Mouse (Mus musculus) heart, postnatal 36 days (tissue): ENCODE results near the gene Fam189a1. TPM values are rescaled to one million over a fixed set of nuclear protein-coding genes. Genes with fewer than 3 reads are reported as not detected.
A peak's percentile ranks its signal among the peaks of the same experiment; 100 is the strongest.

ENCODE experiments used
- DNase-seq, 2 experiments: peaks; one replicate each; pipeline ENCODE4 v3.0.0; 2021 to 2022
- intact Hi-C: fragments of 180-260 bp; cut with DNase I; formaldehyde crosslinking; loops from one replicate; pipeline ENCODE4 v1.15.1; 2025
- microRNA-seq, 2 experiments: library from miRNA; unstranded; fragments of <30 nt; microRNA quantifications; one replicate each; pipeline ENCODE4 v1.2.0; 2021; ENCODE audit warnings: borderline number of aligned reads in 2 of 2
- total RNA-seq, 2 experiments: library from RNA; stranded (reverse); gene quantifications; 2 replicates each; pipeline ENCODE4 v1.2.3; 2021

Fam189a1 gene
- total RNA-seq, 2 experiments from 2014 or later: not detected

- intact Hi-C loops: no loop called here
- peak; percentile 22 to 36 for DNase-seq
Measured at GRCm38 (mm10) chr7:64751465-64751864, 404.9 kb downstream of the Fam189a1 start.

GRCm38 (mm10) chr7:64743610-64744009, 412.8 kb downstream of the Fam189a1 start:
- no peak for DNase-seq
- intact Hi-C loops: loop anchor here (5.0 to 10.0 kb wide), 5 partner anchors 239 to 991 kb away; partner anchors contain the start of gene Apba2

GRCm38 (mm10) chr7:64741333-64742307, 414.8 kb downstream of the Fam189a1 start:
- intact Hi-C loops: loop anchor here (5.0 to 10.0 kb wide), 5 partner anchors 237 to 989 kb away; partner anchors contain the start of gene Apba2

GRCm38 (mm10) chr7:64739131-64739530, 417.2 kb downstream of the Fam189a1 start:
- intact Hi-C loops: no loop called here
- no peak for DNase-seq

More at GRCm38 (mm10) chr7:64741333-64742307, 414.8 kb downstream of the Fam189a1 start:
- peak; percentile 36 to 76 for DNase-seq

GRCm38 (mm10) chr7:64729785-64730184, 426.6 kb downstream of the Fam189a1 start:
- intact Hi-C loops: no loop called here
- peak in 1 of 2 experiments; percentile 8 for DNase-seq

- intact Hi-C loops: no loop called here
- no peak for DNase-seq
Measured at GRCm38 (mm10) chr7:64728816-64729215, 427.6 kb downstream of the Fam189a1 start.

- intact Hi-C loops: no loop called here
- no peak for DNase-seq
Measured at GRCm38 (mm10) chr7:64728181-64728591, 428.2 kb downstream of the Fam189a1 start.

GRCm38 (mm10) chr7:64725967-64726695, 430.2 kb downstream of the Fam189a1 start:
- DNase-seq: no peak
- intact Hi-C loops: no loop called here

GRCm38 (mm10) chr7:64724409-64724808, 432.0 kb downstream of the Fam189a1 start:
- intact Hi-C loops: no loop called here
- DNase-seq: no peak

- DNase-seq: no peak
- intact Hi-C loops: no loop called here
Measured at GRCm38 (mm10) chr7:64723313-64723712, 433.1 kb downstream of the Fam189a1 start.

- intact Hi-C loops: no loop called here
- no peak for DNase-seq
Measured at GRCm38 (mm10) chr7:64716286-64716685, 440.1 kb downstream of the Fam189a1 start.

- DNase-seq: no peak
- intact Hi-C loops: no loop called here
Measured at GRCm38 (mm10) chr7:64709520-64710262, 446.7 kb downstream of the Fam189a1 start.

GRCm38 (mm10) chr7:64708176-64708575, 448.2 kb downstream of the Fam189a1 start:
- no peak for DNase-seq
- intact Hi-C loops: no loop called here

Small RNAs within 50 kb of the gene (microRNA-seq; reads per million reads assigned to microRNA genes)
- 0 reads per million in 2 experiments for gene Gm25249
